Mouse (Mus musculus) neutrophil, adult 5-6 weeks (primary cell): ENCODE results near the gene Calr4. TPM values are rescaled to one million over a fixed set of nuclear protein-coding genes. Genes with fewer than 3 reads are reported as not detected.

Source experiments
- ATAC-seq: fragments of 151-379, 151-347 bp; 2 replicates; pipeline ENCODE4 v1.8.0; 2017; ENCODE audit warnings: mild to moderate bottlenecking, moderate TSS enrichment; ENCODE audit not compliant: insufficient number of reproducible peaks, poor library complexity, low FRiP score, severe bottlenecking; ENCODE audit errors: extremely low read depth
- total RNA-seq: library from RNA; stranded (forward); fragments of 200-1000 nt; gene quantifications from 2 replicates; pipeline ENCODE4 v1.2.3, GENCODE M21; 2017

The Calr4 gene
- total RNA-seq, 1 experiment from 2014 or later: 4.0 TPM

DNA sequence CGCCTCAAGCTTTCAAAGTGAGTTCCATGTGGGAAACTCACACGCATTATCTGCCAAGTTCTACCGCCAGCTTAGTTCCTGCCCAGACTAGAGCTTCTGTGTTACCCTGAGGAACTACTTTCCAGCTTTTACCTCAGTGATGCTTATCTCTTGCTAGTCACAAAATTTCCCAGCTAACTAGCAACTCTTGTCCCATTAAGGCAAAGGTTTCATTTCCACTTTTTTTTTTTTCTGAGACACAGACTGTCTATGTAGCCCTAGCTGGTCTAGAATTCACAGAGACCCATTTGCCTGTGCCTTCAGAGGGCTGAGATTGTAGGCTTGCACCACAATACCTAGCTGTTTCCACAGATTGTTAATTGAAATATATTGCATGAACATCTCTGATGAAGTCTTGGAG, 33.2 kb downstream of the Calr4 start:
- no peak for ATAC-seq

DNA sequence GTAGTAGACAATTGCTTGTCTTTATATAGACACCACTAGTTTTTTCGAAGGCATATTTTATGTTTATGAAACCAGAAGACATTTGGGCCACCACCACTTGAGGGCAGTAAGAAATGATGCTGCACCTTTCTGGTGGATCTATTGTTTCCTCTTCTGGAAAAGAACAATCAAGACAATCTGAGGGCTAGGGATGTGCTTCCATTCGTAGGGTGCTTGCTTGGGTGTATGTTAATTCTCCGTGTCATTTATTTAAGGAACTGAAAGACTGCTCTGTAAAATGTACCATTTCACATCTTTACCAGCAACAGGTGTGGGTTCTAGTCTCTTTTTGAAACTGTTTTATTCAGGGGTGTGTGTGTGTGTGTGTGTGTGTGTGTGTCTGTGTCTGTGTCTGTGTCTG, 34.6 kb downstream of the Calr4 start:
- ATAC-seq: no peak

- ATAC-seq: 0 out of 2 replicates have a peak, but pooled peaks have one; percentile 39
These were observed 37.5 kb downstream of the Calr4 start for GRCm38 (mm10) chr4:109271803-109272202.

GRCm38 (mm10) chr4:109273586-109274240, 39.4 kb downstream of the Calr4 start:
- ATAC-seq: no peak

- peak; percentile 92 for ATAC-seq
These were observed 45.6 kb downstream of the Calr4 start, which contains the start of gene Eps15 for GRCm38 (mm10) chr4:109279689-109280458. Gene Eps15, plus strand, starts transcription at chr4:109280268.

DNA sequence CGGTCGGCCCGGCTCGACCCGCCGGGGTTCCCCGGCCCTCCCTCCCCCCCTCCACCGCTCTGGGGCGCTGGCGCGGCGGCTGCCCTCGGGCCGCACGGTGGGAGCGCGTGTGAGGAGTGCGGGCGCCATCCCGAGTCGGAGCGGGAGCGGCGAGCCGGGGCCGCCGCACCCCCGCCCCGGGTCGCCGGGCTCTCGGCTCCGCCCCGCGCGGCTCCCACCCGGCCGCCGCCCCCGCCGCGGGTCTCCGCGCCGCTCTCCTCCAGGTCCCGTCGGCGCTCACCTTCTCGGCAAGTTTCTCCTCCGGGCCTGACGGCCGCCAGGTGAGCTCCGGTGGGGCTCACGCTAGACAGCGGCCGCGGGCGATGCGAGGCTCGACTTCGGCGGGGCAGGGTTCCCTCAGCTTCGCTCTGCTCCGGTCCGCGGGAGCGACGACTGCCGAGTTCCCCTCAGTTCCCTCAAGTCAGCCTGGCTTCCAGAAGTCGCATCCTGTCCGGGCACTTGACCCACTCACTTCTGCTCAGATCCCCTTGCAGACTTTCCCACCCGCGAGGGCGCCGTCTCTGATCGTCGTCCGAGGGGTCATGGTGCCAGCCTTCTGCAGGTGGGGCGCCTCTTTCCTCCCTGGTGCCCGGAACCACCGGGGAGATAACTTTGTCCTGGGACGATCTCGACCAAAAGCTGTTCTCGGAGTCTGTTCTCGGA, 46.3 kb downstream of the Calr4 start:
- no peak for ATAC-seq

- no peak for ATAC-seq
These were observed 46.9 kb downstream of the Calr4 start for GRCm38 (mm10) chr4:109281161-109281560.

DNA sequence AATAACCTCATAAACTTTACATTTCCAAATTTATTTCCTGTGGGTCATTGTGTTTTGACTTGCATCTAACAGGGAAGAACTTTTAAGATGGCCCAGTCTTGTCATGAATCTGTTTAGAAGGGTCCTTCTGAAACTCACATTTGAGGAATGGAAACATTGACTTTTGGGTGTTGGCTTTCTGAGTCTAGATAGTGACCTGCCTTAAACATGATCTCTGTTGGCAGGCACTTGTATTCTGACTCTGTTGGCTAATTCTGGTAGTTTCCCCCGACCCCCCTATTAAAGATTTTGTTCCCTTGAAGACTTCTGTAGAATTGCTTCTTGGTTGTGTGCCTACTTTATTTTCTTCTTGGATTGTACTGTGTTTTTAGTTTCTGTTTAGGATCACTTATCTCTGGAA, 47.7 kb downstream of the Calr4 start:
- ATAC-seq: no peak

GRCm38 (mm10) chr4:109294629-109295028, 60.3 kb downstream of the Calr4 start:
- no peak for ATAC-seq

GRCm38 (mm10) chr4:109296510-109296909, 62.2 kb downstream of the Calr4 start:
- no peak for ATAC-seq

DNA sequence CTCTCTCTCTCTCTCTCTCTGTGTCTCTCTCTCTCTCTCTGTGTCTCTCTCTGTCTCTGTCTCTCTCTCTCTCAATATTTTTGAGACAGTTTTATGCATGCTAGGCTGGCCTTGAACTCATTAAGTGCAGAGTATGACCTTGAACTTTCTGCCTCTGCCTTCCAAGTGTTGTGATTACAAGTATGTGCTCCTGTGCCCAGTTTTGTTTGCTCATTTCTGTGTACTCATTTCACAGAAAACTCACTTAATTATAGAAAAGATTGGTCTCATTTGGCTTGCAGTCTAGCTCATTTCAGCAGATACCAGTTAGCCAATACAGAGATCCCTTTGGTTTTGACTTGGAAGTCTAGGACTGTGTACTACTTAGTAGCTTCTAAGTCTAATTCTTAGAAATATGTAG, 64.9 kb downstream of the Calr4 start:
- no peak for ATAC-seq

Other genes with a start within 250 kb of the Calr4 start
- gene Nrd1, start 233.8 kb upstream of the Calr4 start, total RNA-seq: 187 and 204 TPM in 2 replicates
- 328 and 343 TPM in 2 replicates for gene Osbpl9, start 32.2 kb upstream of the Calr4 start, total RNA-seq
- gene Eps15, start 45.8 kb downstream of the Calr4 start, total RNA-seq: 75.4 and 96.3 TPM in 2 replicates
- 0.23 TPM in 1 of 2 replicates, not detected in the other for gene Ttc39a, start 172.1 kb downstream of the Calr4 start, total RNA-seq